Mouse (Mus musculus) cerebellum, adult 11-12 months (tissue): ENCODE data around the gene Taok1.
"Not testable (repeated sequence)": the region's sequence is repeated elsewhere in the genome, so short reads cannot be mapped to it uniquely, and the experiment has no call there.

ENCODE experiments used
- DNase-seq: peaks from one replicate; pipeline ENCODE4 v3.0.0; 2022

Taok1 gene

GRCm38 (mm10) chr11:77607538-77608455 lies at the start of gene Taok1:
Gene Taok1, minus strand, starts transcription at chr11:77607815.
- DNase-seq, result peak; percentile 95

- not testable (repeated sequence) for DNase-seq
Measured at GRCm38 (mm10) chr11:77653406-77654190, 46.0 kb upstream of the Taok1 start.

- no peak for DNase-seq
Measured at GRCm38 (mm10) chr11:77652484-77652883, 44.9 kb upstream of the Taok1 start.

GRCm38 (mm10) chr11:77648878-77649277 lies 41.3 kb upstream of the Taok1 start:
- no peak for DNase-seq

- peak; percentile 52 for DNase-seq
Measured at GRCm38 (mm10) chr11:77645481-77645880, 37.9 kb upstream of the Taok1 start.

GRCm38 (mm10) chr11:77641390-77641789 lies 33.8 kb upstream of the Taok1 start:
- DNase-seq, result no peak

- peak; percentile 68 for DNase-seq
Measured at GRCm38 (mm10) chr11:77630257-77630670, 22.6 kb upstream of the Taok1 start.

- no peak for DNase-seq
Measured at GRCm38 (mm10) chr11:77629476-77629875, 21.9 kb upstream of the Taok1 start.

- DNase-seq, result no peak
Measured at GRCm38 (mm10) chr11:77626596-77627535, 19.3 kb upstream of the Taok1 start.

GRCm38 (mm10) chr11:77625061-77625855 lies 17.6 kb upstream of the Taok1 start:
- DNase-seq, result peak; percentile 44

GRCm38 (mm10) chr11:77624441-77625060 lies 16.9 kb upstream of the Taok1 start:
- DNase-seq, result peak; percentile 41

- DNase-seq, result no peak
Measured at GRCm38 (mm10) chr11:77624002-77624401, 16.4 kb upstream of the Taok1 start.

- no peak for DNase-seq
Measured at GRCm38 (mm10) chr11:77621902-77622535, 14.4 kb upstream of the Taok1 start.

GRCm38 (mm10) chr11:77615084-77615624 lies 7.5 kb upstream of the Taok1 start:
- DNase-seq, result no peak

- peak; percentile 66 for DNase-seq
Measured at GRCm38 (mm10) chr11:77606835-77607537, 629 bp downstream of the Taok1 start.

GRCm38 (mm10) chr11:77606469-77606834 lies 1.2 kb downstream of the Taok1 start:
- DNase-seq, result no peak

GRCm38 (mm10) chr11:77597266-77597665 lies 10.3 kb downstream of the Taok1 start:
- DNase-seq, result no peak

GRCm38 (mm10) chr11:77591388-77591787 lies 16.2 kb downstream of the Taok1 start:
- no peak for DNase-seq

- no peak for DNase-seq
Measured at GRCm38 (mm10) chr11:77590801-77591200, 16.8 kb downstream of the Taok1 start.

GRCm38 (mm10) chr11:77585201-77585600 lies 22.4 kb downstream of the Taok1 start:
- peak; percentile 55 for DNase-seq
